12 mouse cellular contexts compared by ENCODE assay signal in the genomic region with DNA sequence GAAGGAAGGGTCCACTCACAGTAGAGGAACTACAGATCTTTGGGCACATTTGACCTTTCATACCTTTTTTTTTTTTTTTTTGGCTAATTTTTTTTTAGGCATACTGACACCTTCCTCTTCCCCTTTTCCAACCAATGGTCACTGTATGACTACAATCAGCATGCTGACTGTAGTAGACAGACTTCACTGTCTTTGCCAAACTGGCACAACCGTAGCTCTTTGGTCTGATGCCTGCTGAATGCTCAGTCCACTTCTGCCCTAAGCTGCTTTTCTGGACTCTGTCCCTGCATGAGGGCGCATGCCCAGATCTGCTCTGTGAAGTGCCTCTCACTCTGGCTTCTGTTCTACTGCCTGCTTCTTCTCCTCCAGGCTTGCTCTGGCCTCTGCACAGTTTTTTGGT. TPM values are rescaled to one million over a fixed set of nuclear protein-coding genes. Genes with fewer than 3 reads are reported as not detected.
DNase-seq lines count a peak whose midpoint lies in the region; ATAC-seq lines count a peak whose summit lies in the region.
"Had no signal": no experiment of that assay in that cellular context is flagged by ENCODE, and none has a peak within 500 bp of the region (broad histone marks: within the 10 kb centered on the region; RNA-seq: fewer than 3 reads in every experiment).

No protein-coding gene starts in this region.

- H3K9ac ChIP-seq in forebrain, embryonic 14.5 days (ENCODE audit: low read length), result no peak overlapping the region
- H3K9ac ChIP-seq in forebrain, embryonic 11.5 days (ENCODE audit: low read length), result no peak overlapping the region
- H3K9ac ChIP-seq: hindbrain, embryonic 14.5 days had no signal

- H3K4me2 ChIP-seq in forebrain, embryonic 14.5 days (ENCODE audit: low read length), result no peak overlapping the region
- H3K4me2 ChIP-seq in forebrain, embryonic 11.5 days (ENCODE audit: low read depth, low read length, severe bottlenecking), result no peak overlapping the region
- H3K4me2 ChIP-seq: hindbrain, embryonic 14.5 days had no signal

- no peaks in the 10 kb centered on the region for H3K4me1 ChIP-seq in forebrain, embryonic 14.5 days (ENCODE audit: control insufficient read depth, insufficient read depth, low read length)
- no peaks in the 10 kb centered on the region for H3K4me1 ChIP-seq in forebrain, embryonic 11.5 days (replicated peaks; ENCODE audit: control insufficient read depth, insufficient read depth, low read length)
- H3K4me1 ChIP-seq: forebrain, embryonic 10.5 days had no signal

- H3K4me3 ChIP-seq in forebrain, embryonic 14.5 days (ENCODE audit: low read depth, low read length), result no peak overlapping the region
- H3K4me3 ChIP-seq in forebrain, embryonic 11.5 days (ENCODE audit: low read depth, low read length), result no peak overlapping the region
- H3K4me3 ChIP-seq: forebrain, embryonic 10.5 days had no signal

- no peak overlapping the region for H3K27ac ChIP-seq in forebrain, embryonic 14.5 days (ENCODE audit: low read depth, low read length)
- H3K27ac ChIP-seq in forebrain, embryonic 11.5 days (ENCODE audit: low read depth, low read length), result no peak overlapping the region
- H3K27ac ChIP-seq: forebrain, embryonic 10.5 days; hindbrain, embryonic 14.5 days; macrophage; stomach, postnatal 0 days had no signal

- no peaks in the 10 kb centered on the region for H3K9me3 ChIP-seq in forebrain, embryonic 14.5 days (replicated peaks; ENCODE audit: control insufficient read depth, low read length)
- no peaks in the 10 kb centered on the region for H3K9me3 ChIP-seq in forebrain, embryonic 11.5 days (ENCODE audit: control insufficient read depth, low read length)

- ATAC-seq in forebrain, embryonic 14.5 days, result no peak
- ATAC-seq in forebrain, embryonic 11.5 days (replicated peaks; ENCODE audit: low FRiP score), result no peak

- no peaks in the 10 kb centered on the region for H3K36me3 ChIP-seq in forebrain, embryonic 14.5 days (ENCODE audit: control insufficient read depth, insufficient read depth, low read length)
- H3K36me3 ChIP-seq in forebrain, embryonic 11.5 days (ENCODE audit: control insufficient read depth, insufficient read depth, low read length), result no peaks in the 10 kb centered on the region
- H3K36me3 ChIP-seq: forebrain, embryonic 10.5 days had no signal

- WGBS in forebrain, embryonic 14.5 days, result 88% methylated on average over 2 of the region's 2 CpGs
- 87% methylated on average over 2 of the region's 2 CpGs for WGBS in forebrain, embryonic 11.5 days

- DNase-seq in forebrain, embryonic 14.5 days (ENCODE audit: low spot score), result peak; percentile 9
- DNase-seq in forebrain, embryonic 11.5 days (ENCODE audit: low spot score), result no peak
- peak; percentile 40 to 44 for DNase-seq in layer of hippocampus, adult 8-10 months (ENCODE audit: low spot score in 2 of 2)
- DNase-seq in layer of hippocampus, adult 9-10 months (ENCODE audit: low spot score), result no peak
- DNase-seq in cerebellum, adult 9-10 months, result peak; percentile 88
- peak; percentile 78 for DNase-seq in kidney, postnatal 14 days
- no peak for DNase-seq in thymus, postnatal 25 days
- no peak for DNase-seq in lung, postnatal 4 days

- no peaks in the 10 kb centered on the region for H3K27me3 ChIP-seq in forebrain, embryonic 14.5 days (replicated peaks; ENCODE audit: control insufficient read depth, insufficient read depth, low read length)
- H3K27me3 ChIP-seq in forebrain, embryonic 11.5 days (ENCODE audit: control insufficient read depth, insufficient read depth, low read length), result no peaks in the 10 kb centered on the region

RNA-seq across cellular contexts. Expression of a gene that starts 6.9 kb away (rescaled TPM):
- 2.0 and 2.1 TPM in 2 replicates for polyA plus RNA-seq in forebrain, embryonic 14.5 days (2014; fragmentation: Nextera tagmentation; extraction: Ambion mirVana)
- polyA plus RNA-seq in forebrain, embryonic 11.5 days (2014; fragmentation: Nextera tagmentation; extraction: Ambion mirVana), result 2.2 and 2.4 TPM in 2 replicates
- total RNA-seq in layer of hippocampus, adult 8-10 months (2022), result 1 to 10 TPM; 3.3 to 6.6 (median 5.0) TPM

Comparison
In these comparisons a context has a peak if more than half of its experiments do, and no peak if none do; other contexts are left out.
1. DNase-seq: peak in forebrain, embryonic 14.5 days (single experiment), layer of hippocampus, adult 8-10 months (2 of 2), cerebellum, adult 9-10 months (single experiment) and kidney, postnatal 14 days (single experiment); none in forebrain, embryonic 11.5 days (single experiment), layer of hippocampus, adult 9-10 months (single experiment), thymus, postnatal 25 days (single experiment) and lung, postnatal 4 days (0 of 2).